Mouse (Mus musculus) heart, adult 2 months (tissue): ENCODE measurements around the gene Ednrb. TPM values are rescaled to one million over a fixed set of nuclear protein-coding genes. Genes with fewer than 3 reads are reported as not detected.

Experiments
- DNase-seq, 2 experiments: peaks; one replicate each; pipeline ENCODE4 v3.0.0; 2021
- H3K27ac ChIP-seq: fragments of 200-600 bp; 2 replicates; pipeline ENCODE4 v1.8.1; 2022
- H3K27me3 ChIP-seq: fragments of 200-500 bp; 2 replicates; pipeline ENCODE4 v1.6.1; 2012; ENCODE audit warnings: mild to moderate bottlenecking, low read length, inconsistent platforms, mixed read lengths; ENCODE audit not compliant: control insufficient read depth, insufficient read depth
- H3K36me3 ChIP-seq: fragments of 200-500 bp; 2 replicates; pipeline ENCODE4 v1.6.1; 2012; ENCODE audit warnings: low read length, inconsistent platforms; ENCODE audit not compliant: control insufficient read depth, insufficient read depth
- H3K4me1 ChIP-seq: fragments of 200-500 bp; 2 replicates; pipeline ENCODE4 v1.6.1; 2011; ENCODE audit warnings: low read length; ENCODE audit not compliant: control insufficient read depth, insufficient read depth
- H3K4me3 ChIP-seq: fragments of 200-600 bp; 2 replicates; pipeline ENCODE4 v1.8.1; 2022
- H3K79me2 ChIP-seq: fragments of 200-500 bp; replicated peaks from 2 replicates; pipeline ENCODE4 v1.6.1; 2012; ENCODE audit warnings: mild to moderate bottlenecking, inconsistent platforms, low read length, moderate library complexity, mixed read lengths; ENCODE audit not compliant: control insufficient read depth, insufficient read depth
- H3K9ac ChIP-seq: fragments of 200-500 bp; 2 replicates; pipeline ENCODE4 v1.6.1; 2012; ENCODE audit warnings: low read depth, mild to moderate bottlenecking, control low read depth, inconsistent platforms, low read length, mixed read lengths
- CTCF ChIP-seq: fragments of 200-600 bp; IDR thresholded peaks from 2 replicates; pipeline ENCODE4 v1.8.1; 2022; ENCODE audit warnings: antibody characterized with exemption, mild to moderate bottlenecking, moderate library complexity
- EP300 ChIP-seq: fragments of 200-500 bp; IDR thresholded peaks from 2 replicates; pipeline ENCODE4 v1.6.1; 2011; ENCODE audit warnings: low read depth, low read length, control low read depth; ENCODE audit not compliant: insufficient read depth
- POLR2A ChIP-seq: fragments of 200-500 bp; IDR thresholded peaks from 2 replicates; pipeline ENCODE4 v1.6.1; 2011; ENCODE audit warnings: mild to moderate bottlenecking, low read depth, low read length, control low read depth; ENCODE audit not compliant: insufficient read depth
- WGBS: fragments of 180-500 bp; shearing (Covaris S2); methylation state at CpG from one replicate; pipeline ENCODE4 v1.1.7; 2018; 5-methylcytosine and 5-hydroxymethylcytosine counted together
- intact Hi-C: fragments of 180-260 bp; cut with DNase I; formaldehyde crosslinking; loops from one replicate; pipeline ENCODE4 v1.15.1; 2025
- polyA plus RNA-seq: library from polyadenylated mRNA; depleted of rRNA; stranded (reverse); fragments of >200 nt; gene quantifications from 2 replicates; pipeline ENCODE4 v1.2.3, GENCODE M21; 2012
- total RNA-seq, 2 experiments: library from RNA; stranded (reverse); gene quantifications; 2 replicates each; pipeline ENCODE4 v1.2.3; 2021

Ednrb gene
- total and polyA plus RNA-seq, 3 experiments: 8.0 to 18.6 (median 16.3) TPM

GRCm38 (mm10) chr14:103803907-103804659, 40.1 kb downstream of the Ednrb start:
- H3K9ac ChIP-seq: no peak overlapping the region
- no peaks in the 10 kb centered on the region for H3K27me3 ChIP-seq
- H3K27ac ChIP-seq: no peak overlapping the region
- intact Hi-C loops: no loop called here
- no peak for DNase-seq
- 31% methylated on average over 4 of the region's 4 CpGs for WGBS
- no peak overlapping the region for H3K4me3 ChIP-seq
- H3K79me2 ChIP-seq: no peaks in the 10 kb centered on the region
- H3K4me1 ChIP-seq: no peaks in the 10 kb centered on the region
- no peaks in the 10 kb centered on the region for H3K36me3 ChIP-seq
- TF ChIP-seq CTCF: no peak
- TF ChIP-seq POLR2A: no peak
- no peak for TF ChIP-seq EP300

- no peak overlapping the region for H3K27ac ChIP-seq
- WGBS: 68% methylated on average over 3 of the region's 3 CpGs
- H3K4me1 ChIP-seq: no peaks in the 10 kb centered on the region
- H3K27me3 ChIP-seq: no peaks in the 10 kb centered on the region
- no peaks in the 10 kb centered on the region for H3K79me2 ChIP-seq
- H3K9ac ChIP-seq: no peak overlapping the region
- TF ChIP-seq EP300: no peak
- no peak for TF ChIP-seq POLR2A
- no peak for TF ChIP-seq CTCF
- intact Hi-C loops: no loop called here
- DNase-seq: no peak
- H3K4me3 ChIP-seq: no peak overlapping the region
- no peaks in the 10 kb centered on the region for H3K36me3 ChIP-seq
These were observed 47.1 kb downstream of the Ednrb start for GRCm38 (mm10) chr14:103797123-103797522.

GRCm38 (mm10) chr14:103795591-103795990, 48.6 kb downstream of the Ednrb start:
- intact Hi-C loops: no loop called here
- Histone ChIP-seq H3K36me3 (no peaks in the 10 kb centered on the region), H3K4me1 (no peaks in the 10 kb centered on the region), H3K27ac (no peak overlapping the region), H3K9ac (no peak overlapping the region), H3K79me2 (no peaks in the 10 kb centered on the region), H3K27me3 (no peaks in the 10 kb centered on the region), H3K4me3 (no peak overlapping the region)
- DNase-seq: no peak
- WGBS: 89% methylated on average over 1 of the region's 1 CpGs
- no peak for TF ChIP-seq POLR2A
- no peak for TF ChIP-seq CTCF
- TF ChIP-seq EP300: no peak

- intact Hi-C loops: no loop called here
- DNase-seq: no peak
- H3K79me2 ChIP-seq: no peaks in the 10 kb centered on the region
These were observed 50.8 kb downstream of the Ednrb start for GRCm38 (mm10) chr14:103793409-103793808.

DNA sequence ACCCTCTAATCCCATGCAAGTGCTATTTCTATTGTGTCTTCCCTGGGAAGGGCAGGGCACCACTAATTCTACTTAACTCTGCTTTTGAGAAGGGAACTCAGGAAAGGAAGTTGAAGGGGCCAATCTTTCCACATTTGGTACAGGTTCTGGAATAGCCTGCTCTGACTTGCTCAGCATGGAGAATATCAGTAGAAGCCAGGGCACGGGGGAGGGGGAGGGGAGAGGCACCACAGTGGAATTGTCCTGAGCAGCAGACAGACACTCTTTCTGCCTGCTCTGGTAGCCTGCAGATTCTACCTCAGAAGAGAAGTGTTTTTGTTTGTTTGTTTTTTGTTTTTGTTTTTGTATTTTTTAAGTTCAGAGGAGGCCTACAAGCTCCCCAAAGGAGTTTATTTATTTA, 51.5 kb downstream of the Ednrb start:
- H3K4me3 ChIP-seq: no peak overlapping the region
- H3K36me3 ChIP-seq: no peaks in the 10 kb centered on the region
- no peaks in the 10 kb centered on the region for H3K27me3 ChIP-seq
- no peak overlapping the region for H3K27ac ChIP-seq
- TF ChIP-seq POLR2A: no peak
- no peak for TF ChIP-seq CTCF
- no peak for TF ChIP-seq EP300
- no peaks in the 10 kb centered on the region for H3K4me1 ChIP-seq
- intact Hi-C loops: no loop called here
- 31% methylated on average over 1 of the region's 1 CpGs for WGBS
- no peak overlapping the region for H3K9ac ChIP-seq
- DNase-seq: no peak
- no peaks in the 10 kb centered on the region for H3K79me2 ChIP-seq

More at GRCm38 (mm10) chr14:103793409-103793808, 50.8 kb downstream of the Ednrb start:
- 66% methylated on average over 5 of the region's 5 CpGs for WGBS
- no peak overlapping the region for H3K4me3 ChIP-seq
- TF ChIP-seq POLR2A (no peak), EP300 (no peak), CTCF (no peak)
- H3K4me1 ChIP-seq: no peaks in the 10 kb centered on the region
- no peaks in the 10 kb centered on the region for H3K36me3 ChIP-seq
- H3K27me3 ChIP-seq: no peaks in the 10 kb centered on the region
- no peak overlapping the region for H3K9ac ChIP-seq
- H3K27ac ChIP-seq: no peak overlapping the region

- H3K4me3 ChIP-seq: no peak overlapping the region
- no peaks in the 10 kb centered on the region for H3K27me3 ChIP-seq
- peaks cover 2% of the 10 kb centered on the region for H3K4me1 ChIP-seq
- no peak overlapping the region for H3K27ac ChIP-seq
- no peaks in the 10 kb centered on the region for H3K79me2 ChIP-seq
- no peaks in the 10 kb centered on the region for H3K36me3 ChIP-seq
- WGBS: 87% methylated on average over 2 of the region's 2 CpGs
- no peak for DNase-seq
- intact Hi-C loops: loop anchor here (5.0 kb wide), 1 partner anchor 55 kb away; the partner anchor contains the start of gene Ednrb
- H3K9ac ChIP-seq: no peak overlapping the region
- TF ChIP-seq POLR2A (no peak), EP300 (no peak), CTCF (peak; percentile 55)
These were observed 56.7 kb downstream of the Ednrb start for GRCm38 (mm10) chr14:103787547-103787946.
